Mouse (Mus musculus) urinary bladder, adult 18-20 months (tissue): ENCODE measurements at regions not wholly inside any gene's neighbourhood (a gene's known extent, or its start where the extent isn't known, plus 50 kb on each side); places are given as distances from the start of the nearest gene placed in this dataset.

ENCODE experiments used
- DNase-seq, 2 experiments: peaks; one replicate each; pipeline ENCODE4 v3.0.0; 2022; ENCODE audit warnings: low spot score in 2 of 2, mixed read lengths in 2 of 2

DNA sequence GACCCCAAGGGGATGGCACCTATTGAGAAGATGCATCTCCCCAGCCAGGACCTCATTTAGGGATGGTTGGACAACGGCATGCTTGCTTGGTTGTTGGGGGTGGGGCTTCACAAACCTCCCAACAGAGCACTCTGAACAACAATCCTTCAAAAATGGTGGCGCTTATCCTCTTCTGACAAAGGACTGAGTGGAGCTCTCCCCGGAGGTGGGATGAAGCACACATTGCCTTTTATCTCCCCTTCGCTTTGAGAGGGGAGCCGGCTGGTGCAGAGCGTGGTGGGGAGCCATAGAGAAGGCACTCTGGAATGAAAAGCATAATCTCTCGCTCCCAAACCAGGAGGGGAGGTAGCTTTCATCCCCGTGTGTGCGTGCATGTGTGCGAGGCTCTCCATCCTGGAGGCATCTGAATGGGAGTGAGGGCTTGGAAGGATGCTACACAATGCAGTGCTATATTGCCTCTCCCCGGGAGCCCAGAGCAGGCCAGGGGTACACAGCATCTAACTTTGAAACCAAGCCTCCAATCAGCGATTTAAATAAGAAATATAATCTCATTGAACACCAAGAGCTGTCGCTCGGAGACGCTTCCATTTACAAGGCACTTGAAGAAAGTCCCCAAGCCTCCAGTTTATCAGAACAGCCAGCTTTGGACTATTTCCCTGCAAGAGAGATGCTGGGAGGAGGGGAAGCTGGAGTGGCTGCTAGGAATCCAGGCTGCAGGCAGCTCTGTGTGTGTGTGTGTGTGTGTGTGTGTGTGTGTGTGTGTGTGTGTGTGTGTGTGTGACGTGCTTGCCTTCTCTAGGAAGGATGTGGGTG lies 131.5 kb downstream of the Rps24 start:
- DNase-seq: no peak

- no peak for DNase-seq
Observed at GRCm38 (mm10) chr14:24631994-24632393, 145.1 kb downstream of the Rps24 start.

DNA sequence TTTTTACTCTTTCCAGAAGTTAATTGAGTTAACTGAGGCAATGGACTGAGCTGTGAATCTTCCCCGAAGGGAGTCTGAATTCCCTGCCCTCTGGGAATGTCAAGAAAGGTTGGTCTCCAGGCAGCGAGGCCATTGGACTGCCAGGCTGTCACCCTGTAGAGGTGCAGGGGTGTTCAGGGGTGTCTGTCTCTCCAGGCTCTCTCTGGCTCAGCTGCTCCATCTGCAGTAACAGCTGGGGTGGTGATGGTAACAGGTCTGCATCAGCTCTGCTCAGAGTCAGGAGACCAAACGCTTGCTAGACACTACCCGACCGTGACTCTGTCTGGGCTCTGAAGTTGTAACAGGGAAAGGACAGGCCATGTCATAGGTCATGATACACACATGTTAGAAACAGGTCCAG lies 154.9 kb downstream of the Rps24 start:
- DNase-seq: no peak

DNA sequence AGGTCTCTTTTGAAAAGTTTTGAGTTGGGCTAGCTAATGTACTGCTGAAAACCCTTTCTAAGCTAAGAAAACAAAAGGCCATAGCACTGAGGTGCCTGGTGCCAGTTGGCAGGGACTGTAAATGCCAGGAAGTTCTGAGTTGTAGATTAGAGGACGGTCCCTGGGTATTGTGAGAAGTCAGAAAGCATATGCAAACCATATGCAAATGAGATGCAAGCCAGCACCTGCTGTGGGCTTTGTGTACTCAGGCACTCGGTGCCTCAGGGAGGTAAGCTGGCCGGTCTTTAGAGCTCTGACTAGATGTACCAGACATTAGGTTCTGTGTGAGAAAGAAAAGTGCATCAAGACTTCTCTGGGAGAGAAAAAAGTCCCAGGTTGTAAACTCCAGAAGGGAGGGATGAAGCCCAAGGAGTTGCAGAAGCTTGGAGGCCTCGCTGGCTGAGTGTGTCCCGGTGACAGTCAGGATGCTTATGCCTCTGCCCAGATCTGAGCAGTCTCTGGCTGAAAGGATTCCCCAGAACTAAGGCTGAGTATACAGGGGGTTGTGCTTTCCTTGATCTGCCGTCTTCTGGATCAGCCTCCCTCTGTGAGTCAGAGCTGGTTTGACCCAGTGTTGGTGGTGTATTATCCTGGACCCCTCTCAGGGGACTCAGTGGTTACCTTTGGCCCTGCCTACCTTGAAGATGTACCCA lies 157.3 kb downstream of the Rps24 start:
- DNase-seq: no peak

GRCm38 (mm10) chr14:24646239-24646848 lies 159.4 kb downstream of the Rps24 start:
- no peak for DNase-seq

GRCm38 (mm10) chr14:24647722-24648121 lies 160.8 kb downstream of the Rps24 start:
- no peak for DNase-seq

GRCm38 (mm10) chr14:24650195-24650901 lies 163.4 kb downstream of the Rps24 start:
- no peak for DNase-seq

GRCm38 (mm10) chr14:24650902-24651270 lies 164.0 kb downstream of the Rps24 start:
- no peak for DNase-seq

GRCm38 (mm10) chr14:24652591-24652990 lies 165.7 kb downstream of the Rps24 start:
- DNase-seq: no peak

DNA sequence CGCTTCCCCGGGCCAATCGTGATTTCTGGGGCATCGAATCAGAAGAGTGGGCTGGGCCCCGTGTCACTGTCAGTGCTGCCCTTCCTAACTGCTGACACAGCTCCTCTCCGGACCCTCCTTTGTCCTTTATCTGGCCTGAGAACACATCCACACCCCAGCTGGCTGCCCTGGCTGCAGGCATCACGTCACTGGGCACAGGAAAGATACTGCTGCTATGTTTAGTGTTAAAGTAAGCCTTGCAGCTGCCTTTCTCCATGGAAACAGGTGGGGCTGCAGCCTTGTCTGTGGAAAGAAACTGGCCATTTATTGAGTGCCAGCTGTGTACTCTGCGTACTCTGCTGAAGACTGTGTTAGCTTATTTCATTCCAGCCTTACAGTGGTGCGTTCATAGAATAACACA lies 168.7 kb downstream of the Rps24 start:
- peak in 1 of 2 experiments; percentile 9 for DNase-seq

GRCm38 (mm10) chr14:24661797-24662196 lies 174.9 kb downstream of the Rps24 start:
- DNase-seq: no peak

DNA sequence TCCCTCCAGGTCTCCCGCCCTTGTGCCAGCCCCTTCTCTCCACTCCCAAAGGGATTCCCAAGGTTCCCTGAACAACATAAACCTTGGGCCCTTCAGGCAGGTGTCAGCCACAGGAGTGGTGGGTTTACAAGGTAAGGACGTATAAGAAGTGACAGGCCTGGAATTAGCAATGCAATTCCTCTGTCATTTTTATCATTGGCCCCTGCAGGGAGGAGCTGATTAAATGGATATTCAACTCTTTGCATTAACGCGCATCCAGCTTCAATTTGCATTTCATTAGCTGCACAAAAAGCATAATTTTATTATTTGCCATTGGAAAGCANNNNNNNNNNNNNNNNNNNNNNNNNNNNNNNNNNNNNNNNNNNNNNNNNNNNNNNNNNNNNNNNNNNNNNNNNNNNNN lies 178.3 kb downstream of the Rps24 start:
- DNase-seq: no peak
